Mouse (Mus musculus): Measurements from ENCODE around the gene Atp6v1e2.

The Atp6v1e2 gene

DNA sequence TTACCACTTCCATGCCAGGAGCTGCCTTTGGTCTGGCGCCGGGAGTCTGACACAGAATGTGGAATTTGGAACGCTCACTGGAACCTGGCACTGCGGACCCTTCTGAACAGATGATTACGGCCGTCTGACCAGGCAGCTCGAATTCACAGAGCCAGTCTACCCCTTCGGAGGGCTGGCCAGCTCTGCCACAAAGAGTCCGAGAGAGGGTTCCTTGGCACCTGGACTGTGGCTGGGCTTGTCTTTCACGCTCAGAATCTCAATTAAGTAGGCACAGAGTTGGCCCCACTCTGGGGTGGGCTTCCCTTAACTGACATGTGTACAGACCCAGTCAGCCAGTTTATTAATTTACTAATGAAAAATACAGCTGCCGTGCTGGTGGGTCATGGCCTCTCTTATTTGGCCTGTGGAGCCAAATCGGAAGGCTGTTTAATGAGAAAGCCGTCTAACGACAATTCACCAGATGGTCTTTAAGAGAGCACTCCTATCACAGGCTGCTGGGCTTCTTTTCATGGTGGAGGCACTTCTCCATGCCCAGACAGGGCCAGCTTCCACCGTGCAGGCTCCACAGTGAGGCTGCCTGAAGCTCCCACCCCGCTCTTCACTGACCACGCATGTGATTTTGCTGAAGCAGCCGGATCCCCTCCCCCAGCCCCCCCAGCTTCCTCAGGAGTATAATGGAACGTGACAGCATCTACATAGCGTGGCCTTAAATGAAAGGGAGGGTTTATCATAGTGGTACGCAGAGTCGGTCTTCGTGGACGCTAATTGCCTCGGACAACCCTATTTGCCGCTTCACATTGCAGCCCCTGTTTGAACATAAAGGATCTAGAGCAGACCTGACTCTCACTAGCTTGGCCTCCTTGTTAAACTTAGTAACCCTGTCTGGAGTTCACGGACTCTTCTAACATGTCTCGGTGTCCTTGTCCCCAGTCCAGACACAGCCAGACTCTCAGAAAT is at the start of gene Atp6v1e2:
Atp6v1e2 (minus strand) TSS at position 58 of the 957 bp plus-strand sequence.
- no peak for DNase-seq (ENCODE audit: low read depth in 1 of 2, low spot score in 2 of 2)

- DNase-seq (ENCODE audit: low read depth in 1 of 2, low spot score in 2 of 2) = no peak
Measured at GRCm38 (mm10) chr17:86997323-86997722, 49.6 kb upstream of the Atp6v1e2 start.

DNA sequence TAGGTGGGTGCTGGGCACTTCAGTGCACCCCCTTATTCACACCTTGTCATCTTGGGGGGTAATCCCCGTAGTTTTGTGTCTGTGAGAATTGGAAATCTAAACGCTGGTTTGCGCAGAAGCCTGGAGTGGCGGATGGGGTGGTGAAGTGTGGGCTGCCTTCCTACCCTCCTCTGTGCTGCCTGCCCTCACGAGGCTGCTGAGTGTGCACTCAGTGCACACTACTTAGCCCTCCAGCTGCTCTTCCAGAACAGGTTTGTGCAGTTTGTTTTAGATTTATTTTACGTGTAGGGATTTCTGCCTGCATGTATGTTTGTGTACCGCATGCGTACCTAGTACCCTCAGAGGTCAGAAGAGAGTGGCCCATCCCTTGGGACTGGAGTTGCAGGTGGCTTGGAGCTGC is 43.6 kb upstream of the Atp6v1e2 start:
- no peak for DNase-seq (ENCODE audit: low read depth in 1 of 2, low spot score in 2 of 2)

- DNase-seq (ENCODE audit: low read depth in 1 of 2, low spot score in 2 of 2) = no peak
Measured at GRCm38 (mm10) chr17:86988601-86989184, 41.0 kb upstream of the Atp6v1e2 start.

- DNase-seq (ENCODE audit: low read depth in 1 of 2, low spot score in 2 of 2) = no peak
Measured at GRCm38 (mm10) chr17:86988161-86988560, 40.5 kb upstream of the Atp6v1e2 start.

GRCm38 (mm10) chr17:86986449-86987138 is 38.9 kb upstream of the Atp6v1e2 start:
- DNase-seq (ENCODE audit: low read depth in 1 of 2, low spot score in 2 of 2) = no peak

- DNase-seq (ENCODE audit: low read depth in 1 of 2, low spot score in 2 of 2) = no peak
Measured at GRCm38 (mm10) chr17:86982497-86982896, 34.8 kb upstream of the Atp6v1e2 start.

GRCm38 (mm10) chr17:86981701-86982100 is 34.0 kb upstream of the Atp6v1e2 start:
- DNase-seq (ENCODE audit: low read depth in 1 of 2, low spot score in 2 of 2) = no peak

GRCm38 (mm10) chr17:86981205-86981604 is 33.5 kb upstream of the Atp6v1e2 start:
- no peak for DNase-seq (ENCODE audit: low read depth in 1 of 2, low spot score in 2 of 2)

- no peak for DNase-seq (ENCODE audit: low read depth in 1 of 2, low spot score in 2 of 2)
Measured at GRCm38 (mm10) chr17:86978496-86978895, 30.8 kb upstream of the Atp6v1e2 start.

- DNase-seq (ENCODE audit: low read depth in 1 of 2, low spot score in 2 of 2) = no peak
Measured at GRCm38 (mm10) chr17:86976387-86976786, 28.7 kb upstream of the Atp6v1e2 start.

DNA sequence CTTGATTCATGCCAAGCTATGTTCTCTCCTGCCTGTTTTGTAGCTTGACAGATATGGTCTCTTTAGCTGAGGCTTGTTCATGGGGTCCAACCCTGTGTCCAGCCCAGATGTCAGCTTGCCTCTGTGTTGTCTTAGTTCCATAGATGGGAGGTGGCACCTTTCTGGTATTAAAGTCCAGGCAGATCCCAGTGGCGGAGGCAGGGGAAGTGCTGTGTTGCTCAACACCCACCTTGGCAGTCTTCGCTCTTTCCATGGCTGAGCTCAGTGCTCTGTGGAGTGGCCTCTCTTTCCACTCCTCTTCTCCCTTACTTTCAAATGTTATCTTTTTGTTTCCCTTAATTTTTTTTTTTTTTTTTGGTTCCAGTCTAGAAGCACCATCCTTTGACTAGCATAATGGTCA is 25.4 kb upstream of the Atp6v1e2 start:
- DNase-seq (ENCODE audit: low read depth in 1 of 2, low spot score in 2 of 2) = no peak

- no peak for DNase-seq (ENCODE audit: low read depth in 1 of 2, low spot score in 2 of 2)
Measured at GRCm38 (mm10) chr17:86971860-86972259, 24.2 kb upstream of the Atp6v1e2 start.

DNA sequence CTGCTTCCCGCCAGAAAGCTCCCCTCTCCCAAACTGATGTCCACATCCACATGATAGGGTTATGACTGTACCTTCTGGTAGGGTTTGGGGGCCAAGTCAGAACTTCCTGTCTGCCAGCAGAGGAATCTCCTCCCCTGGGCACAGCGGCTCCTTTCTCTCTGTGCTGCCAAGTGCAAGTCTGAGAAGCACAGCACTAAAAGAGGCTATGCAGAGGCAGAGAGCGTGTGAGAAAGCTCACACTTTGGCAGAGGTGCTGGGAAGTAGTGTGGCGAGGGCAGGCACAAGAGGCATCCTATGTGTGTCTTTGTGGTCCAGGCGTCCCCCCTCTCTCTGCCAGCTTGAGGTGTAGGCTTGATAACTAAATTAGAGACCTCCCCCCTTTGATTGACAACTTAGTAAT is 23.3 kb upstream of the Atp6v1e2 start:
- no peak for DNase-seq (ENCODE audit: low read depth in 1 of 2, low spot score in 2 of 2)

GRCm38 (mm10) chr17:86970026-86970750 is 22.5 kb upstream of the Atp6v1e2 start:
- no peak for DNase-seq (ENCODE audit: low read depth in 1 of 2, low spot score in 2 of 2)

GRCm38 (mm10) chr17:86969582-86969981 is 21.9 kb upstream of the Atp6v1e2 start:
- peak in 1 of 2 experiments; percentile 55 for DNase-seq (ENCODE audit: low read depth in 1 of 2, low spot score in 2 of 2)

GRCm38 (mm10) chr17:86968581-86968980 is 20.9 kb upstream of the Atp6v1e2 start:
- DNase-seq (ENCODE audit: low read depth in 1 of 2, low spot score in 2 of 2) = no peak

GRCm38 (mm10) chr17:86967536-86968525 is 20.1 kb upstream of the Atp6v1e2 start:
- no peak for DNase-seq (ENCODE audit: low read depth in 1 of 2, low spot score in 2 of 2)

DNA sequence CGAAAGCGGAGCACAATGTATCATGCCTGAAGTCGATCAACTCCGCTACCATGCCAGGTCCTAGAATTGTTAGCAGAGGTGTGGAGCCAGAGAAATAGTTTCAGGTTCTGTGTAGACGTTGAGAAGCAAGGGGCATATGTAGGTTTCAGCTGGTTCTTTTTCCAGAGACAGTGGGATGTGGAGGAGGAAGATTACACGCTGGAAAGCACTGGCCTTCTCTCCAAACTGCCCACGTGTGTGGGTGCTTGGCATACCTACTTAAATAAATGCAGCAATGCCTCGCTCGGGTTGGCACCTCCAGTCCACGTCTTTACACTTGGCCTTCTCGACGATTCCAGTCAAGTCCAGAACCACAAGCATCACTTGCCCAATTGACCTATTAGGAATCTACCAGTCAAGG is 19.4 kb upstream of the Atp6v1e2 start:
- no peak for DNase-seq (ENCODE audit: low read depth in 1 of 2, low spot score in 2 of 2)

DNA sequence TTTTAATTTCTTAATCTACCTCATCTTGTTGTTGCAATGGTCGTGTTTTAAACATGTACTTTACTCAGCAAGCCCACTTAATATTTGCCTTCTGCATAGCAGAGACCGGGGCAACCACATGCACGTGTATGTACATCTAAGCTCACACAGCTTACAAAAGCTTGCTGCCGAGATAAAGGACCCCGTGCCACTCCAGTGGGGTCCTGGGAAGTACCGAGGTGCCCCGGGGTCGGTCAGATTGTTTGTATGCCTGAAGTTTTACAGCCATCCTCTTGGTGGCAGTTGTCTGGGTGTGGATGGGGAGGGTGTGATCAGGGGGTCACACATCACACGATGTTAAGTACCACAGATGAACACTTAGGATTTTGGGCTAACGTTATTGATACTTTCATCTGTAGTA is 18.3 kb upstream of the Atp6v1e2 start:
- DNase-seq (ENCODE audit: low read depth in 1 of 2, low spot score in 2 of 2) = no peak
